Mouse (Mus musculus) embryonic fibroblast, embryonic 13.5 days (primary cell): ENCODE measurements around the gene Il1rapl2.

Source experiments
- CTCF ChIP-seq: IDR thresholded peaks from 2 replicates; pipeline ENCODE4 v1.5.1; 2011; ENCODE audit warnings: mild to moderate bottlenecking, control low read depth, low read length, moderate library complexity, borderline replicate concordance; ENCODE audit not compliant: insufficient read depth
- POLR2A ChIP-seq: IDR thresholded peaks from 2 replicates; pipeline ENCODE4 v1.6.1; 2011; ENCODE audit warnings: low read depth, mild to moderate bottlenecking, control low read depth, low read length, moderate library complexity

GRCm38 (mm10) chrX:137569472-137570188 lies 778 bp upstream of the Il1rapl2 start:
- TF ChIP-seq POLR2A (no peak), CTCF (no peak)
